Mouse (Mus musculus): ENCODE data around the gene Itgb2. TPM values are rescaled to one million over a fixed set of nuclear protein-coding genes. Genes with fewer than 3 reads are reported as not detected.

The Itgb2 gene
- polyA plus RNA-seq, 2 experiments = 8.7 to 11.1 TPM

DNA sequence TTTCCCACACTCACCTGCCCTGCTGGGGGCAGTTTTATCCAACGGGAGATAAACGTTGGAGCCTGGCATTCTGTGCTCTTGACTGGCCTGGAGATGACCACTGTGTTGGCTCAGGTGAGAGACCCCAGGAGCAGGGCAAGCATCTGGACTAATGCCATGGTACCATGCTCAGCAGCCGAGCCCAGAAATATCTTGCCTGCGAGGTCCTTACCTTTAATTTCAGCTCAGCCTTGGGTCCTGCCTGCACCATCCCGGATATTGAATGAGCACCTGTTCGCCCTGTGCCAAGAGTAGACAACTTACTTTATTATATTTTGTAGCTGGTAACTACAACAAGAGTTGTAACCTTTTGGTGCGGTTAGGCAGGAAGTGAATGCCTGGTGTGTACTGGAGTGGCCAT is 76.8 kb downstream of the Itgb2 start:
- Histone ChIP-seq H3K4me3 (ENCODE audit: insufficient read depth in 1 of 2, low read depth in 2 of 2, low read length in 2 of 2) (peak overlapping the region; percentile 65 to 82), H3K4me1 (replicated peaks; ENCODE audit: control insufficient read depth in 2 of 2, insufficient read depth in 2 of 2, low read length in 1 of 2) (peaks cover 7 to 13% of the 10 kb centered on the region in 2 experiments), H3K9me3 (ENCODE audit: control insufficient read depth, low read length) (no peaks in the 10 kb centered on the region), H3K9ac (replicated peaks) (peak overlapping the region; percentile 83), H3K27me3 (ENCODE audit: control insufficient read depth, insufficient read depth, low read length) (no peaks in the 10 kb centered on the region), H3K27ac (peak overlapping the region; percentile 73), H3K36me3 (replicated peaks; ENCODE audit: control insufficient read depth, insufficient read depth, low read depth) (peaks cover 19% of the 10 kb centered on the region), H3K4me2 (ENCODE audit: low read depth) (peak overlapping the region; percentile 93)
- WGBS (ENCODE audit: insufficient replicate concordance) = 14% methylated on average over 7 of the region's 7 CpGs
- TF ChIP-seq CTCF (IDR thresholded peaks at IDR 0.05; ENCODE audit: low read depth) (peak; percentile 2; the same call in 1 of the 2 replicates), EP300 (IDR thresholded peaks at IDR 0.05; ENCODE audit: low read depth) (no peak)
- DNase-seq (ENCODE audit: low read depth in 3 of 3, low spot score in 3 of 3) (no peak), ATAC-seq (ENCODE audit: insufficient read depth) (peak; percentile 19)

DNA sequence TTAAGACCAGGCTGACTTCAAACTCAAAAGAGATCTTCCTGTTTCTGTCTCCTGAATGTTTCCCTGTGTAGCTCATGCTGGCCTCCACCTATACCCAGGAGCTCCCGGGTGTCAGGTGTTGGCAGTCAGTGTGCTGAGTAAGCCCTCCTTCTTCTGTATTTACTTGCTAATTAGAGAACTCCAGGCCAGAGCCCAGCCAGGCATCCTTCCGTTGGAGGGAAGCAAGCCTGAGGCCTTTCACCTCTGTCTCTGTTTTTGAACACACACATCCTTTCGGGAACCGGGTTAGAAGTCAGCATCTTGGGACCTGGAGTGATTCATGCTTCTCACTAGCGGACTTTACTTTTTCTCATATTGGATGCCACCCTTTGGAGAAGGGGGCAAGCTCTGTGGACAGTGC is 77.4 kb downstream of the Itgb2 start:
- 56% methylated on average over 5 of the region's 5 CpGs for WGBS (ENCODE audit: insufficient replicate concordance)
- peak overlapping the region; percentile 83 for H3K9ac ChIP-seq (replicated peaks)
- no peak for ATAC-seq (ENCODE audit: insufficient read depth)

DNA sequence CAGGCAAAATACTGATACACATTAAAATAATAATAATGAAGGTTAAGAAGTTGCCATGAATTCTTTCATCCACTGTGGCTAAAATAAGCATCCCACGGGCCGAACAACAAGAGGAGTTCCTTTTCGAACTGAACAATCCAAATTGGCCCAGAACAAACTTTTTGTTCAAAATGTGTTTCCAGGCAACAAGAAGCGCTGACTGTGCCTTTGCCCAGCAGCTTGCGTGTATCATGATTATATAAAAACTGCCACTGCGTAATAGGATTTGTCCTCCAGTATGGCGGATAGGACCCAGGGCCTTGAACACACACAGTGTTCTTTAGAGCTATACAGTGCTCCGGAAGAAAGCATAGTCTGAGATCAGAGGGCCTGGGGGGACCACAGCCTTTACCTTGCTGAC is 78.5 kb downstream of the Itgb2 start:
- 88% methylated on average over 8 of the region's 8 CpGs for WGBS (ENCODE audit: insufficient replicate concordance)
- Histone ChIP-seq H3K27me3 (ENCODE audit: control insufficient read depth, insufficient read depth, low read length) (no peaks in the 10 kb centered on the region), H3K4me2 (ENCODE audit: low read depth) (no peak overlapping the region), H3K4me3 (ENCODE audit: insufficient read depth in 1 of 2, low read depth in 2 of 2, low read length in 2 of 2) (no peak overlapping the region), H3K4me1 (replicated peaks; ENCODE audit: control insufficient read depth in 2 of 2, insufficient read depth in 2 of 2, low read length in 1 of 2) (peaks cover 7 to 14% of the 10 kb centered on the region in 2 experiments), H3K36me3 (replicated peaks; ENCODE audit: control insufficient read depth, insufficient read depth, low read depth) (peaks cover 23% of the 10 kb centered on the region), H3K9ac (replicated peaks) (no peak overlapping the region), H3K9me3 (ENCODE audit: control insufficient read depth, low read length) (no peaks in the 10 kb centered on the region), H3K27ac (no peak overlapping the region)
- ATAC-seq (ENCODE audit: insufficient read depth) = no peak
- TF ChIP-seq CTCF (IDR thresholded peaks at IDR 0.05; ENCODE audit: low read depth) = no peak
- no peak for DNase-seq (ENCODE audit: low read depth in 3 of 3, low spot score in 3 of 3)

More for the DNA sequence above, 77.4 kb downstream of the Itgb2 start:
- no peak for DNase-seq (ENCODE audit: low read depth in 3 of 3, low spot score in 3 of 3)
- Histone ChIP-seq H3K36me3 (replicated peaks; ENCODE audit: control insufficient read depth, insufficient read depth, low read depth) (peaks cover 19% of the 10 kb centered on the region), H3K4me3 (ENCODE audit: insufficient read depth in 1 of 2, low read depth in 2 of 2, low read length in 2 of 2) (peak overlapping the region; percentile 65 to 82), H3K4me2 (ENCODE audit: low read depth) (peak overlapping the region; percentile 93), H3K27me3 (ENCODE audit: control insufficient read depth, insufficient read depth, low read length) (no peaks in the 10 kb centered on the region), H3K4me1 (replicated peaks; ENCODE audit: control insufficient read depth in 2 of 2, insufficient read depth in 2 of 2, low read length in 1 of 2) (peaks cover 7 to 13% of the 10 kb centered on the region in 2 experiments), H3K9me3 (ENCODE audit: control insufficient read depth, low read length) (no peaks in the 10 kb centered on the region), H3K27ac (no peak overlapping the region)
- TF ChIP-seq EP300 (IDR thresholded peaks at IDR 0.05; ENCODE audit: low read depth) = no peak
- TF ChIP-seq CTCF (IDR thresholded peaks at IDR 0.05; ENCODE audit: low read depth) = no peak

GRCm38 (mm10) chr10:77610221-77610961 is 80.3 kb downstream of the Itgb2 start:
- ATAC-seq (ENCODE audit: insufficient read depth) = no peak

DNA sequence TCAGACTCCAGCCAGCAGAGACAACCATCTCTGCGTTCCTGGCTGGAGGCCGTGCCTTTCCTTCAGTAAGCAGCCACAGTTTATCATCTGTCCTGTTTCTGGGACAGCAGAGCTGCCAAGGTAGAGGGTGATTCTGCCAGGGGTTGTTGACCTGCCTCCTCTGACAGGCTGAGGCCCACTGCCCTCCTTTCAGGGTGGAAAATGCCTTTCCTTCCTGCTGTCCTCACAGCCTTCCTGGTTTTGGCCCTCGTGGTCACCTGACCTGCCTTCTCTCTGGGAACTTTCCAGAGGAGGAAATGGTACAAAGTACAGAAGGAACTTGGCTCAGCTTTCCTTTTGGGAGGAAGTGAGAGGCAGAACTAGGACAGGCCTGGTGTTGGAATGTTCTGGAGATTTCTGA is 83.4 kb downstream of the Itgb2 start:
- peaks cover 0 to 6% of the 10 kb centered on the region in 2 experiments; a peak in 2 of 4 replicates for H3K4me1 ChIP-seq (replicated peaks; ENCODE audit: control insufficient read depth in 2 of 2, insufficient read depth in 2 of 2, low read length in 1 of 2)
- peaks cover 47% of the 10 kb centered on the region for H3K36me3 ChIP-seq (replicated peaks; ENCODE audit: control insufficient read depth, insufficient read depth, low read depth)
- H3K27ac ChIP-seq = no peak overlapping the region
- no peak overlapping the region for H3K9ac ChIP-seq (replicated peaks)
- no peak overlapping the region for H3K4me2 ChIP-seq (ENCODE audit: low read depth)
- no peak overlapping the region for H3K4me3 ChIP-seq (ENCODE audit: insufficient read depth in 1 of 2, low read depth in 2 of 2, low read length in 2 of 2)
- no peak for TF ChIP-seq EP300 (IDR thresholded peaks at IDR 0.05; ENCODE audit: low read depth)
- TF ChIP-seq CTCF (IDR thresholded peaks at IDR 0.05; ENCODE audit: low read depth) = no peak
- no peak for DNase-seq (ENCODE audit: low read depth in 3 of 3, low spot score in 3 of 3)
- 53% methylated on average over 3 of the region's 3 CpGs for WGBS (ENCODE audit: insufficient replicate concordance)
- 0 out of 2 replicates have a peak, but pooled peaks have one; percentile 17 for ATAC-seq (ENCODE audit: insufficient read depth)
- no peaks in the 10 kb centered on the region for H3K27me3 ChIP-seq (ENCODE audit: control insufficient read depth, insufficient read depth, low read length)
- no peaks in the 10 kb centered on the region for H3K9me3 ChIP-seq (ENCODE audit: control insufficient read depth, low read length)

More at GRCm38 (mm10) chr10:77610221-77610961, 80.3 kb downstream of the Itgb2 start:
- no peaks in the 10 kb centered on the region for H3K27me3 ChIP-seq (ENCODE audit: control insufficient read depth, insufficient read depth, low read length)
- peaks cover 7 to 15% of the 10 kb centered on the region in 2 experiments for H3K4me1 ChIP-seq (replicated peaks; ENCODE audit: control insufficient read depth in 2 of 2, insufficient read depth in 2 of 2, low read length in 1 of 2)
- WGBS (ENCODE audit: insufficient replicate concordance) = 77% methylated on average over 8 of the region's 8 CpGs
- no peaks in the 10 kb centered on the region for H3K9me3 ChIP-seq (ENCODE audit: control insufficient read depth, low read length)
- H3K4me2 ChIP-seq (ENCODE audit: low read depth) = no peak overlapping the region
- peaks cover 35% of the 10 kb centered on the region for H3K36me3 ChIP-seq (replicated peaks; ENCODE audit: control insufficient read depth, insufficient read depth, low read depth)
- H3K4me3 ChIP-seq (ENCODE audit: insufficient read depth in 1 of 2, low read depth in 2 of 2, low read length in 2 of 2) = no peak overlapping the region
- no peak overlapping the region for H3K27ac ChIP-seq
- TF ChIP-seq CTCF (IDR thresholded peaks at IDR 0.05; ENCODE audit: low read depth) = no peak
- no peak for TF ChIP-seq EP300 (IDR thresholded peaks at IDR 0.05; ENCODE audit: low read depth)
- no peak overlapping the region for H3K9ac ChIP-seq (replicated peaks)
- no peak for DNase-seq (ENCODE audit: low read depth in 3 of 3, low spot score in 3 of 3)

Other genes starting within 250 kb of the Itgb2 start
- 0.74 and 0.92 TPM in 2 replicates for gene Adarb1, start 112.0 kb upstream of the Itgb2 start, polyA plus RNA-seq (2012; rRNA removed)
- gene Adarb1, start 112.0 kb upstream of the Itgb2 start, polyA plus RNA-seq (2014; fragmentation: Nextera tagmentation; extraction: Ambion mirVana) = 1.1 and 1.2 TPM in 2 replicates
- 9.6 and 13.9 TPM in 2 replicates for gene Fam207a, start 14.5 kb upstream of the Itgb2 start, polyA plus RNA-seq (2012; rRNA removed)
- 16.7 and 19.5 TPM in 2 replicates for gene Fam207a, start 14.5 kb upstream of the Itgb2 start, polyA plus RNA-seq (2014; fragmentation: Nextera tagmentation; extraction: Ambion mirVana)
- 36.6 and 40.5 TPM in 2 replicates for gene Pttg1ip, start 51.5 kb downstream of the Itgb2 start, polyA plus RNA-seq (2012; rRNA removed)
- 64.8 and 69.1 TPM in 2 replicates for gene Pttg1ip, start 51.5 kb downstream of the Itgb2 start, polyA plus RNA-seq (2014; fragmentation: Nextera tagmentation; extraction: Ambion mirVana)
- gene Sumo3, start 75.8 kb downstream of the Itgb2 start, polyA plus RNA-seq (2012; rRNA removed) = 74.1 and 109 TPM in 2 replicates
- 82.5 and 87.7 TPM in 2 replicates for gene Sumo3, start 75.8 kb downstream of the Itgb2 start, polyA plus RNA-seq (2014; fragmentation: Nextera tagmentation; extraction: Ambion mirVana)
- gene Gm49325, start 75.9 kb downstream of the Itgb2 start, polyA plus RNA-seq (2012; rRNA removed) = 0.09 TPM in 1 of 2 replicates, not detected in the other
- not detected in 2 replicates for gene Gm49325, start 75.9 kb downstream of the Itgb2 start, polyA plus RNA-seq (2014; fragmentation: Nextera tagmentation; extraction: Ambion mirVana)
- 19.3 TPM in 2 replicates for gene Ube2g2, start 92.0 kb downstream of the Itgb2 start, polyA plus RNA-seq (2012; rRNA removed)
- 25.3 and 27.1 TPM in 2 replicates for gene Ube2g2, start 92.0 kb downstream of the Itgb2 start, polyA plus RNA-seq (2014; fragmentation: Nextera tagmentation; extraction: Ambion mirVana)
- 0.03 TPM in 1 of 2 replicates, not detected in the other for gene Tspear, start 156.3 kb downstream of the Itgb2 start, polyA plus RNA-seq (2012; rRNA removed)
- not detected in 2 replicates for gene Tspear, start 156.3 kb downstream of the Itgb2 start, polyA plus RNA-seq (2014; fragmentation: Nextera tagmentation; extraction: Ambion mirVana)
- gene Gm19402, start 160.5 kb downstream of the Itgb2 start, polyA plus RNA-seq (2012; rRNA removed) = not detected in 2 replicates
- gene Gm19402, start 160.5 kb downstream of the Itgb2 start, polyA plus RNA-seq (2014; fragmentation: Nextera tagmentation; extraction: Ambion mirVana) = not detected in 2 replicates
- gene Gm9508, start 167.0 kb downstream of the Itgb2 start, polyA plus RNA-seq (2012; rRNA removed) = not detected in 2 replicates
- gene Gm9508, start 167.0 kb downstream of the Itgb2 start, polyA plus RNA-seq (2014; fragmentation: Nextera tagmentation; extraction: Ambion mirVana) = not detected in 2 replicates
- not detected in 2 replicates for gene Gm10272, start 176.4 kb downstream of the Itgb2 start, polyA plus RNA-seq (2012; rRNA removed)
- gene Gm10272, start 176.4 kb downstream of the Itgb2 start, polyA plus RNA-seq (2014; fragmentation: Nextera tagmentation; extraction: Ambion mirVana) = not detected in 2 replicates
- gene Gm10024, start 181.2 kb downstream of the Itgb2 start, polyA plus RNA-seq (2012; rRNA removed) = not detected in 2 replicates
- gene Gm10024, start 181.2 kb downstream of the Itgb2 start, polyA plus RNA-seq (2014; fragmentation: Nextera tagmentation; extraction: Ambion mirVana) = not detected in 2 replicates
- gene Gm10142, start 185.6 kb downstream of the Itgb2 start, polyA plus RNA-seq (2012; rRNA removed) = not detected in 2 replicates
- not detected in 2 replicates for gene Gm10142, start 185.6 kb downstream of the Itgb2 start, polyA plus RNA-seq (2014; fragmentation: Nextera tagmentation; extraction: Ambion mirVana)
- not detected in 2 replicates for gene Krtap12-1, start 190.3 kb downstream of the Itgb2 start, polyA plus RNA-seq (2012; rRNA removed)
- gene Krtap12-1, start 190.3 kb downstream of the Itgb2 start, polyA plus RNA-seq (2014; fragmentation: Nextera tagmentation; extraction: Ambion mirVana) = not detected in 2 replicates
- gene Gm10100, start 196.2 kb downstream of the Itgb2 start, polyA plus RNA-seq (2012; rRNA removed) = not detected in 2 replicates
- not detected in 2 replicates for gene Gm10100, start 196.2 kb downstream of the Itgb2 start, polyA plus RNA-seq (2014; fragmentation: Nextera tagmentation; extraction: Ambion mirVana)
- not detected in 2 replicates for gene Gm18596, start 212.4 kb downstream of the Itgb2 start, polyA plus RNA-seq (2012; rRNA removed)
- not detected in 2 replicates for gene Gm18596, start 212.4 kb downstream of the Itgb2 start, polyA plus RNA-seq (2014; fragmentation: Nextera tagmentation; extraction: Ambion mirVana)
- not detected in 2 replicates for gene Gm9736, start 221.1 kb downstream of the Itgb2 start, polyA plus RNA-seq (2012; rRNA removed)
- not detected in 2 replicates for gene Gm9736, start 221.1 kb downstream of the Itgb2 start, polyA plus RNA-seq (2014; fragmentation: Nextera tagmentation; extraction: Ambion mirVana)
- gene Gm3233, start 229.4 kb downstream of the Itgb2 start, polyA plus RNA-seq (2012; rRNA removed) = not detected in 2 replicates
- gene Gm3233, start 229.4 kb downstream of the Itgb2 start, polyA plus RNA-seq (2014; fragmentation: Nextera tagmentation; extraction: Ambion mirVana) = not detected in 2 replicates
- not detected in 2 replicates for gene Gm3238, start 241.1 kb downstream of the Itgb2 start, polyA plus RNA-seq (2012; rRNA removed)
- gene Gm3238, start 241.1 kb downstream of the Itgb2 start, polyA plus RNA-seq (2014; fragmentation: Nextera tagmentation; extraction: Ambion mirVana) = not detected in 2 replicates
- gene Gm7138, start 246.7 kb downstream of the Itgb2 start, polyA plus RNA-seq (2012; rRNA removed) = not detected in 2 replicates
- not detected in 2 replicates for gene Gm7138, start 246.7 kb downstream of the Itgb2 start, polyA plus RNA-seq (2014; fragmentation: Nextera tagmentation; extraction: Ambion mirVana)